Mouse (Mus musculus) kidney, postnatal 0 days (tissue): ENCODE measurements around the gene Shq1. TPM values are rescaled to one million over a fixed set of nuclear protein-coding genes. Genes with fewer than 3 reads are reported as not detected.
A peak's percentile ranks its signal among the peaks of the same experiment; 100 is the strongest.

ENCODE experiments used
- ATAC-seq: fragments of 200-750 bp; cut with Nextera tagmentation; replicated peaks from 2 replicates; pipeline ENCODE4 v1.8.0; 2017; ENCODE audit warnings: low read depth, moderate number of reproducible peaks, moderate TSS enrichment, moderate library complexity; ENCODE audit not compliant: low FRiP score
- DNase-seq: peaks from one replicate; pipeline ENCODE4 v3.0.0-alpha.2; 2016; ENCODE audit warnings: low spot score
- H3K27ac ChIP-seq: fragments of 300-500 bp; sonication (generic); 2 replicates; pipeline ENCODE4 v1.5.1; 2014; ENCODE audit warnings: mild to moderate bottlenecking
- H3K27me3 ChIP-seq: fragments of 300-500 bp; sonication (generic); 2 replicates; pipeline ENCODE4 v1.6.1; 2014; ENCODE audit warnings: low read length, mixed read lengths; ENCODE audit not compliant: insufficient read depth
- H3K36me3 ChIP-seq: fragments of 300-500 bp; sonication (generic); 2 replicates; pipeline ENCODE4 v1.6.1; 2014; ENCODE audit warnings: low read length, mixed read lengths; ENCODE audit not compliant: insufficient read depth
- H3K4me1 ChIP-seq: fragments of 300-500 bp; sonication (generic); replicated peaks from 2 replicates; pipeline ENCODE4 v1.6.1; 2014; ENCODE audit warnings: antibody characterized with exemption, low read length, mixed read lengths; ENCODE audit not compliant: insufficient read depth
- H3K4me2 ChIP-seq: fragments of 300-500 bp; sonication (generic); 2 replicates; pipeline ENCODE4 v1.6.1; 2014; ENCODE audit warnings: mild to moderate bottlenecking, low read length, moderate library complexity, mixed read lengths
- H3K4me3 ChIP-seq: fragments of 300-500 bp; sonication (generic); replicated peaks from 2 replicates; pipeline ENCODE4 v1.5.1; 2014; ENCODE audit warnings: low read depth, low read length
- H3K9ac ChIP-seq: fragments of 300-500 bp; sonication (generic); 2 replicates; pipeline ENCODE4 v1.6.1; 2014; ENCODE audit warnings: low read depth, low read length
- H3K9me3 ChIP-seq: fragments of 300-500 bp; sonication (generic); replicated peaks from 2 replicates; pipeline ENCODE4 v1.6.1; 2016; ENCODE audit warnings: low read length, inconsistent platforms, mixed read lengths
- CTCF ChIP-seq: IDR thresholded peaks from 2 replicates; pipeline ENCODE4 v1.5.1; 2016; ENCODE audit warnings: antibody characterized with exemption, low read depth, mild to moderate bottlenecking, moderate library complexity
- WGBS: fragments of 180-500 bp; shearing (Covaris S2); extraction: QIAGEN DNeasy Blood & Tissue Kit; methylation state at CpG from one replicate; pipeline ENCODE4 v1.1.7; 2014; 5-methylcytosine and 5-hydroxymethylcytosine counted together
- polyA plus RNA-seq: library from polyadenylated mRNA; unstranded; fragments of >200 nt; fragmentation: Nextera tagmentation; extraction: Ambion mirVana; gene quantifications from 2 replicates; pipeline ENCODE4 v1.2.1, GENCODE M21; 2015

Gene Shq1
- polyA plus RNA-seq, 1 experiment from 2014 or later = 11.8 TPM

DNA sequence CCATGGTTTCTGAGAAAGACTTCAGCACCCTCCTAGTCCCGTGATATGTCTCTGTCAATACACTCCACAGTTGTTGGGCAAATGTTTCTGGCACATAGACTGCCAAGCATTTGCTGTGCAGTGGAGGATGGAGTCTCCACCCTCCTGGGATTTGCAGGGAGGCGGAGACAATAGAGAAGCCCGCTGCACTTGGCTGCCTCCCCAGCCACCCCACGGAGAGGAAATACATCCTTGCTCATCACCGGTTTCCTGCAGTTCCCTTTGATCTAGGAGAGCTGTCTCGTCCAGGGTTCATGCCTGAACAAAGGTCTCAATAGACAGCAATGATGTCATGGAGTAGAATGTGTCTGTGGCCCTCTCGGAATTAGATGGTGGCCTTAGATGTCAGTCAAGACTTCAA, 38.5 kb upstream of the Shq1 start:
- peak; percentile 82 for DNase-seq
- Histone ChIP-seq H3K4me1 (peaks cover 8% of the 10 kb centered on the region; the same call in 1 of the 2 replicates), H3K36me3 (no peaks in the 10 kb centered on the region), H3K27ac (no peak overlapping the region), H3K4me2 (0 out of 2 replicates have a peak overlapping the region, but pooled peaks have one; percentile 5), H3K9me3 (no peaks in the 10 kb centered on the region), H3K27me3 (0 out of 2 replicates have a peak, but pooled peaks cover 3% of the 10 kb centered on the region), H3K9ac (no peak overlapping the region), H3K4me3 (no peak overlapping the region)
- peak; percentile 87 for ATAC-seq
- 9% methylated on average over 7 of the region's 7 CpGs for WGBS
- TF ChIP-seq CTCF = no peak

DNA sequence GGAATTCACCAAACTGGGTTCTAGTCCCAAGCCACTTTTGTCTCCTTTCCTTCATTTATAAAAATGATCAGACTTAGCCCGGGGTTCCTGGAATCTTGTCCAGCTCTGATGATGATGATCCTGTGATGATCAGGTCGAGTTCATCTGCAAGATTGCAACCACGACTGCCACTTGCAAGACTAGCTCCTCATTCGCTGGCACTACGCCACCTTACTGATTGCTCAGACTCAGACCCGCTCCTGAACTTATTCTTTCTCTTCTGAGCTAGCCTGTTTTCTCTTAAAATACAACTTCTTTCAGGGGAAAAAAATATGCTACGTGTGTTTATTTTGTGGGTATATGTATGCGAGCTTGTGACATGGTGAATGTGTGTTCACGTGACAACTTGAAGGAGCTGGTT, 38.0 kb upstream of the Shq1 start:
- DNase-seq (no peak), ATAC-seq (no peak)
- Histone ChIP-seq H3K4me3 (no peak overlapping the region), H3K36me3 (no peaks in the 10 kb centered on the region), H3K4me2 (peak overlapping the region; percentile 5; the same call in 1 of the 2 replicates), H3K9ac (no peak overlapping the region), H3K27ac (no peak overlapping the region), H3K9me3 (no peaks in the 10 kb centered on the region), H3K4me1 (peaks cover 12% of the 10 kb centered on the region; the same call in 1 of the 2 replicates), H3K27me3 (0 out of 2 replicates have a peak, but pooled peaks cover 5% of the 10 kb centered on the region)
- no peak for TF ChIP-seq CTCF
- 68% methylated on average over 9 of the region's 9 CpGs for WGBS

DNA sequence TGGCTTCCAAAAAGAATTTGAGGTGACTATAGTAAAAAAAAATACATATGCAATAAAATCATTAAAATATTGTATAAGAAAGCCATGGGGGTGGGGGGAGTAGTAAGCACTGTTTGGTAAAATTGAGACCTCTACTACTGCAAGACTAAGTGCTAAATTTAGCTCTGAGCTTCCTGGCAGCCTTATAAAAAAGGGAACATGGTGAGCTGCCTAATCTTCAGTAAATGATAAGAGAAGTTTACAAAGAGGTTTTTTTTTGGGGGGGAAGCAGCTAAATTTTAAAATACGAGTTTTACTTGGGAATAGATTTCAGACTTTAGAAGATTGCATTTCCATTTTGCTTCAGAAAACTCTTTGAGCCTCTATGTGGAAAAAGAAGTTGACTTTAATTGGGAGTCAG, 37.3 kb upstream of the Shq1 start:
- H3K36me3 ChIP-seq = no peaks in the 10 kb centered on the region
- H3K4me1 ChIP-seq = peaks cover 12% of the 10 kb centered on the region; the same call in 1 of the 2 replicates
- H3K9ac ChIP-seq = no peak overlapping the region
- no peak overlapping the region for H3K4me2 ChIP-seq
- no peak overlapping the region for H3K4me3 ChIP-seq
- 0 out of 2 replicates have a peak, but pooled peaks cover 5% of the 10 kb centered on the region for H3K27me3 ChIP-seq
- ATAC-seq = no peak
- no peaks in the 10 kb centered on the region for H3K9me3 ChIP-seq
- no peak for DNase-seq
- WGBS = 91% methylated on average over 1 of the region's 1 CpGs
- no peak overlapping the region for H3K27ac ChIP-seq
- TF ChIP-seq CTCF = no peak

DNA sequence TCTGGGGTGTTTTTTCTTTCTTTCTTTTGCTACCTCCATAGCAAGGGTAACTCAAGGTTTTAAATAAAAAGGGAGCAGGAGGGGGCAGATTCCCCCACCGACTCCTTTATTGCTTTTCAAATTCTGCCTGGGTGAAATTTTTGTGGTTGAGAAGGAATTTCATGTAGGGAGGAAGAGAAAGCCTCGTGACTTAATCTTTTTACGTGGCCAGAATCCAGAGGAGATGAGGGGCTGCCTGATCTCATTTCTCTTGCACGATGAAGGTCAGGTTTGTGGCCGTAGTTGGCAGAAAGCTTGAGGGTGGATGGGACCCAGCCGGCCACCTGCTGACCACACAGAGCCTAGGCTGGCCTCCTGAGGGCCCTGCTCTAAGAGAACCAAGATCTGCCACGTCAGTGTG, 36.6 kb upstream of the Shq1 start:
- Histone ChIP-seq H3K4me3 (no peak overlapping the region), H3K36me3 (no peaks in the 10 kb centered on the region), H3K9me3 (no peaks in the 10 kb centered on the region), H3K9ac (no peak overlapping the region), H3K27me3 (0 out of 2 replicates have a peak, but pooled peaks cover 5% of the 10 kb centered on the region), H3K4me2 (no peak overlapping the region; the same call in 1 of the 2 replicates), H3K27ac (no peak overlapping the region), H3K4me1 (peaks cover 12% of the 10 kb centered on the region; the same call in 1 of the 2 replicates)
- no peak for ATAC-seq
- 57% methylated on average over 7 of the region's 7 CpGs for WGBS
- no peak for TF ChIP-seq CTCF
- DNase-seq = peak; percentile 68

DNA sequence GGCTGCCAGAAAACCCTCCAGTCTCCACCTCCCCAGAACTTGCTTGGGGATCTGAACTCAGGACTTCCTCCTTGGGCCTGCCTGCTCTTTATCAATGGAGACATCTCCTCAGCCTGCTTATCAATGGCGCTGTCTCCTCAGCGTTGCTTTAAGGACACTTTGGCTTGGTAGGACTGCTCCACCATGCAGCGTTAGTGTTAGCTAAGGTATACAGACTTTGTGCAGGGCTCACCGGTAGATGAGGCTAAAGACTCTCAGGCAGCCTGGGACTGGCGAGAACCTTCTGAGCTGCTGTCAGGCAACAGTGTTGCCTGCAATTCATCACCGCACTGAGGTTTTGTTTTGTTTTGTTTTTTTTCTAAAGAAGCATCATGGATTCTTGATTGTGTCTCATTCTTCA, 35.9 kb upstream of the Shq1 start:
- 80% methylated on average over 6 of the region's 6 CpGs for WGBS
- H3K27ac ChIP-seq = no peak overlapping the region
- peaks cover 12% of the 10 kb centered on the region; the same call in 1 of the 2 replicates for H3K4me1 ChIP-seq
- no peaks in the 10 kb centered on the region for H3K9me3 ChIP-seq
- no peak overlapping the region for H3K4me3 ChIP-seq
- H3K4me2 ChIP-seq = no peak overlapping the region
- ATAC-seq (no peak), DNase-seq (no peak)
- H3K27me3 ChIP-seq = 0 out of 2 replicates have a peak, but pooled peaks cover 5% of the 10 kb centered on the region
- TF ChIP-seq CTCF = no peak
- H3K9ac ChIP-seq = no peak overlapping the region
- H3K36me3 ChIP-seq = no peaks in the 10 kb centered on the region

DNA sequence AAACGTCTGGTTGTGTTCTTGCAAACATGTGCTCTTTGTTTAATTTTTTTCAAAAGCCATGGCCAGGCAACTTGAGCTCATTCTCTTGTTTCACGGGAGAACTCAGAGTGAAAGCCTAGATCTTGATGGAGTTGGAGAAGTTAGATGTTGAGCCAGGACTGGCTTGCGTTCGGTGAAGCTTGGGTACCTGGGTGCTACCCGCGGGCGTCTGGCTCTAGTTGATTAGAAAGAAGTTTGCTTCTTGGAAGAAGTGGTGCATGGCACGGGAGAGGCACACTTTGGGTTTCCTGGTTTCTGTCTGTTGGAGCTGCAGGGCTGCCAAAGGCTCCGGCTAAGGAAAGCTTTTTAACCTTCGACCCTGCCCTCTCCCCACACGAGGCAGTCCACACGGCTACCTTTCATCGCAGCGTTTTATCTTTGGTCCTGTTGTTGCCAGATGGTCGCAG, 34.4 kb upstream of the Shq1 start:
- WGBS = 3% methylated on average over 15 of the region's 15 CpGs
- peak overlapping the region; percentile 67 for H3K9ac ChIP-seq
- H3K4me2 ChIP-seq = peak overlapping the region; percentile 98
- peaks cover 12% of the 10 kb centered on the region; the same call in 1 of the 2 replicates for H3K4me1 ChIP-seq
- ATAC-seq (no peak), DNase-seq (peak; percentile 41)
- no peak for TF ChIP-seq CTCF
- H3K9me3 ChIP-seq = no peaks in the 10 kb centered on the region
- H3K4me3 ChIP-seq = peak overlapping the region; percentile 61
- H3K36me3 ChIP-seq = no peaks in the 10 kb centered on the region
- peak overlapping the region; percentile 42; the same call in 1 of the 2 replicates for H3K27ac ChIP-seq
- 0 out of 2 replicates have a peak, but pooled peaks cover 5% of the 10 kb centered on the region for H3K27me3 ChIP-seq
